Mouse (Mus musculus) limb, embryonic 11.5 days (tissue): ENCODE results near the gene Nsun6. TPM values are rescaled to one million over a fixed set of nuclear protein-coding genes. Genes with fewer than 3 reads are reported as not detected.
A peak's percentile ranks its signal among the peaks of the same experiment; 100 is the strongest.

Source experiments
- ATAC-seq: fragments of 200-750 bp; cut with Nextera tagmentation; 2 replicates; pipeline ENCODE4 v1.8.0; 2017; ENCODE audit warnings: low read depth; ENCODE audit not compliant: insufficient number of reproducible peaks, low FRiP score, low TSS enrichment
- DNase-seq: peaks from one replicate; pipeline ENCODE4 v3.0.0-alpha.2; 2015; ENCODE audit warnings: low spot score
- H3K27ac ChIP-seq: fragments of 300-500 bp; sonication (generic); replicated peaks from 2 replicates; pipeline ENCODE4 v1.5.1; 2014; ENCODE audit warnings: low read depth, mild to moderate bottlenecking, low read length
- H3K27me3 ChIP-seq: fragments of 300-500 bp; sonication (generic); 2 replicates; pipeline ENCODE4 v1.6.1; 2014; ENCODE audit warnings: mild to moderate bottlenecking, low read length, mixed read lengths; ENCODE audit not compliant: control insufficient read depth, insufficient read depth
- H3K36me3 ChIP-seq: fragments of 300-500 bp; sonication (generic); 2 replicates; pipeline ENCODE4 v1.6.1; 2014; ENCODE audit warnings: mild to moderate bottlenecking, low read length, moderate library complexity, mixed read lengths; ENCODE audit not compliant: control insufficient read depth, insufficient read depth
- H3K4me1 ChIP-seq: fragments of 300-500 bp; sonication (generic); 2 replicates; pipeline ENCODE4 v1.6.1; 2014; ENCODE audit warnings: low read length, mixed read lengths; ENCODE audit not compliant: control insufficient read depth, insufficient read depth
- H3K4me2 ChIP-seq: fragments of 300-500 bp; sonication (generic); 2 replicates; pipeline ENCODE4 v1.6.1; 2014; ENCODE audit warnings: low read depth, mild to moderate bottlenecking, moderate library complexity; ENCODE audit not compliant: severe bottlenecking
- H3K4me3 ChIP-seq: fragments of 300-500 bp; sonication (generic); 2 replicates; pipeline ENCODE4 v1.5.1; 2014; ENCODE audit warnings: low read depth, low read length
- H3K9ac ChIP-seq: fragments of 300-500 bp; sonication (generic); 2 replicates; pipeline ENCODE4 v1.6.1; 2014; ENCODE audit warnings: mild to moderate bottlenecking, low read length
- H3K9me3 ChIP-seq: fragments of 300-500 bp; sonication (generic); 2 replicates; pipeline ENCODE4 v1.6.1; 2016; ENCODE audit warnings: low read length; ENCODE audit not compliant: control insufficient read depth
- WGBS: fragments of 180-500 bp; shearing (Covaris S2); extraction: QIAGEN DNeasy Blood & Tissue Kit; methylation state at CpG from one replicate; pipeline ENCODE4 v1.1.7; 2014; 5-methylcytosine and 5-hydroxymethylcytosine counted together
- polyA plus RNA-seq: library from polyadenylated mRNA; unstranded; fragments of >200 nt; fragmentation: Nextera tagmentation; extraction: Ambion mirVana; gene quantifications from 2 replicates; pipeline ENCODE4 v1.2.1, GENCODE M21; 2014

Gene Nsun6
- polyA plus RNA-seq, 1 experiment from 2014 or later, result 12.4 TPM

GRCm38 (mm10) chr2:15027816-15028215 lies 27.1 kb downstream of the Nsun6 start:
- no peak for ATAC-seq

DNA sequence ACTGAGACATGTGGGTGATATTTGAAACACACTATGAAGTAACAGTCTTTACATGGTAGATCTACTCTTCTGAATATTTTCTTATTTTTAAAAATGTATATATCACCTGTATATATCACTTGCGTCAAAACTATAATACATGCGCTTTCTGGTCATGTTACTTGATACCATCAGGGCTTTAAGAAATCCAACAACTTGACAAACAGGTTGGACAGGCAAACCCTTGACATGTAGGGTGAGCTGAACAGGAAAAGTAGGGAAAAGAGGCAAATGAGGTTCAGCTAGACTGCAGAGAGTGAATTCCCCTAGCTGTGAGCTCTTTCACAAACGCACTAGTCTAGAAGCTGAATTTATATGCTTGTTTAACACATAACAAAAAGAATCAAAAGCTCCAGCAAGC lies 28.1 kb downstream of the Nsun6 start:
- ATAC-seq, result no peak
- H3K36me3 ChIP-seq, result no peaks in the 10 kb centered on the region
- H3K9ac ChIP-seq, result no peak overlapping the region
- H3K9me3 ChIP-seq, result no peaks in the 10 kb centered on the region
- no peak overlapping the region for H3K4me3 ChIP-seq
- no peak overlapping the region for H3K27ac ChIP-seq
- no peak overlapping the region for H3K4me2 ChIP-seq
- no peak for DNase-seq
- no peaks in the 10 kb centered on the region for H3K4me1 ChIP-seq
- 94% methylated on average over 3 of the region's 3 CpGs for WGBS
- H3K27me3 ChIP-seq, result no peaks in the 10 kb centered on the region

More at GRCm38 (mm10) chr2:15027816-15028215, 27.1 kb downstream of the Nsun6 start:
- 82% methylated on average over 1 of the region's 1 CpGs for WGBS
- Histone ChIP-seq H3K4me1 (no peaks in the 10 kb centered on the region), H3K9me3 (no peaks in the 10 kb centered on the region), H3K9ac (no peak overlapping the region), H3K36me3 (no peaks in the 10 kb centered on the region), H3K4me2 (no peak overlapping the region), H3K4me3 (no peak overlapping the region), H3K27ac (no peak overlapping the region), H3K27me3 (no peaks in the 10 kb centered on the region)
- no peak for DNase-seq

- H3K9me3 ChIP-seq, result no peaks in the 10 kb centered on the region
- ATAC-seq, result no peak
- H3K36me3 ChIP-seq, result no peaks in the 10 kb centered on the region
- H3K4me2 ChIP-seq, result no peak overlapping the region
- 82% methylated on average over 1 of the region's 1 CpGs for WGBS
- no peak overlapping the region for H3K27ac ChIP-seq
- H3K4me1 ChIP-seq, result no peaks in the 10 kb centered on the region
- H3K4me3 ChIP-seq, result no peak overlapping the region
- no peaks in the 10 kb centered on the region for H3K27me3 ChIP-seq
- DNase-seq, result no peak
- no peak overlapping the region for H3K9ac ChIP-seq
Observed at GRCm38 (mm10) chr2:15008072-15008471, 46.8 kb downstream of the Nsun6 start.

GRCm38 (mm10) chr2:15007531-15007930 lies 47.3 kb downstream of the Nsun6 start:
- H3K27me3 ChIP-seq, result no peaks in the 10 kb centered on the region
- no peak overlapping the region for H3K27ac ChIP-seq
- H3K4me3 ChIP-seq, result no peak overlapping the region
- no peaks in the 10 kb centered on the region for H3K36me3 ChIP-seq
- no peaks in the 10 kb centered on the region for H3K4me1 ChIP-seq
- DNase-seq, result no peak
- no peak for ATAC-seq
- H3K9ac ChIP-seq, result no peak overlapping the region
- H3K4me2 ChIP-seq, result no peak overlapping the region
- WGBS, result 85% methylated on average over 3 of the region's 3 CpGs
- no peaks in the 10 kb centered on the region for H3K9me3 ChIP-seq

DNA sequence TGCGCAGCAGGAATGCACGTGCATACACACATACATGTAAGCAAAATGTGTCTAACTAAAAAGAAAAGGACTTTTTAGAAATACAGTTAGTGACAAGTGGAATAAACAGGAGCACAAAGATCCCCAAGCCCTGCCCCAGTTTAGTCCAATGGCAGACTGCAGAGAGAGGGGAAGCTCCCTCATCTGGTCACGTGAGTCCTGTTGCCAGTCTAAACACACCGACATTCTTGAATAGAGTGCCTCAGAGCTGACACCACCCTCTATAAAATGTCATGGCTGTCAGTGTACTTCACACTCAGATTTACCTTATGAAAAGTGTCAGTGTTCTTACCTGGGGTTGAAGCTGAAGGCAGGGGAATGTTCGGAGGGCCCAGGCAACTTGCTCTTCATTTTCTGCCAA lies 57.0 kb downstream of the Nsun6 start:
- ATAC-seq (no peak), DNase-seq (no peak)
- H3K4me2 ChIP-seq, result no peak overlapping the region
- no peaks in the 10 kb centered on the region for H3K27me3 ChIP-seq
- 91% methylated on average over 5 of the region's 5 CpGs for WGBS
- no peak overlapping the region for H3K4me3 ChIP-seq
- H3K36me3 ChIP-seq, result no peaks in the 10 kb centered on the region
- H3K9me3 ChIP-seq, result no peaks in the 10 kb centered on the region
- no peaks in the 10 kb centered on the region for H3K4me1 ChIP-seq
- no peak overlapping the region for H3K27ac ChIP-seq
- no peak overlapping the region for H3K9ac ChIP-seq

GRCm38 (mm10) chr2:14996036-14996435 lies 58.8 kb downstream of the Nsun6 start:
- H3K36me3 ChIP-seq, result no peaks in the 10 kb centered on the region
- ATAC-seq, result no peak
- no peak for DNase-seq
- H3K4me2 ChIP-seq, result no peak overlapping the region
- H3K27ac ChIP-seq, result no peak overlapping the region
- H3K27me3 ChIP-seq, result no peaks in the 10 kb centered on the region
- no peaks in the 10 kb centered on the region for H3K4me1 ChIP-seq
- no peak overlapping the region for H3K9ac ChIP-seq
- H3K9me3 ChIP-seq, result no peaks in the 10 kb centered on the region
- H3K4me3 ChIP-seq, result no peak overlapping the region
- 89% methylated on average over 4 of the region's 4 CpGs for WGBS

DNA sequence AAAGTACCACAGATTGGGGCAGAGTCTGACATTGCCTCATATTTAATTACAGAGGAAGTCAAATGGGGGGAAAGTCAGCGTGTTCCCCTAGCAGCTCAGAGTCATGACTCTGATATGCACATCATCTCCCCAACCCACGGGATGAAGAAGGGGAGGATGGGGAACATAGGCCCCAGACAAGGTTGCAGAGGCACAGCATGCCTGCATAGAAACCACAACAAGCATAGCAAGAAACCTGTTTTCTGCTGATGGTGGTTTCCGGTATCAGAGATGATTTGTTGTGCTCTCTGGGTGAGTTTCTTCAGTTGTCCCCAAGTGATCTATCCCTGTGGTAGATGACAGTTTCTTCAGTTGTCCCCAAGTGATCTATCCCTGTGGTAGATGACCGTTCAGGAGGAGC lies 62.3 kb downstream of the Nsun6 start:
- no peak for ATAC-seq

DNA sequence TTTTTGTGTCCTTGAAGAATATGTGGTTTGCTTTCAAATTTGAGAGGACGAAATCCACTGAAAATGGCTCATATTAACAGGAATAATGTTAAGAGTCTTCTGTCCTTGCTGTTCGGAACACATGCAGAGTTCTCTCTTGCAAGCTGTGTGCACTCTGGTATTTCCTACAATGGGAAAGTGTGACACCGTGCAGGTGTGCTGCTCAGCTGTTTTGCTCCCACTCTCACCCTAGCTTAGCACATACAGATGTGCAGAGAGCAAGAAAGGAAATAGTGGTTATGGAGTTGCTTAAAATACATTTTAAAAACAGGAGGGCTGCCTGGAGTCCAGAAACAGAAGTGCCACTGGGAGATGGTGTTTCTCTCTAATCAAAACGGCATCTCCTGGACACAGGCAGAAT lies 65.5 kb downstream of the Nsun6 start:
- 0 out of 2 replicates have a peak, but pooled peaks have one; percentile 62 for ATAC-seq
- Histone ChIP-seq H3K36me3 (no peaks in the 10 kb centered on the region), H3K4me1 (no peaks in the 10 kb centered on the region), H3K27ac (no peak overlapping the region), H3K9ac (no peak overlapping the region), H3K4me2 (no peak overlapping the region), H3K9me3 (no peaks in the 10 kb centered on the region), H3K4me3 (no peak overlapping the region), H3K27me3 (no peaks in the 10 kb centered on the region)
- WGBS, result 76% methylated on average over 4 of the region's 4 CpGs
- DNase-seq, result no peak

More for the DNA sequence above, 62.3 kb downstream of the Nsun6 start:
- H3K9ac ChIP-seq, result no peak overlapping the region
- H3K27me3 ChIP-seq, result no peaks in the 10 kb centered on the region
- no peak overlapping the region for H3K27ac ChIP-seq
- no peak for DNase-seq
- no peaks in the 10 kb centered on the region for H3K36me3 ChIP-seq
- no peaks in the 10 kb centered on the region for H3K9me3 ChIP-seq
- H3K4me3 ChIP-seq, result no peak overlapping the region
- no peak overlapping the region for H3K4me2 ChIP-seq
- H3K4me1 ChIP-seq, result no peaks in the 10 kb centered on the region
- WGBS, result 91% methylated on average over 4 of the region's 4 CpGs

GRCm38 (mm10) chr2:14988451-14988850 lies 66.4 kb downstream of the Nsun6 start:
- no peak for DNase-seq
- H3K36me3 ChIP-seq, result no peaks in the 10 kb centered on the region
- no peak overlapping the region for H3K4me2 ChIP-seq
- 84% methylated on average over 4 of the region's 4 CpGs for WGBS
- no peaks in the 10 kb centered on the region for H3K4me1 ChIP-seq
- H3K9ac ChIP-seq, result no peak overlapping the region
- no peak overlapping the region for H3K4me3 ChIP-seq
- ATAC-seq, result no peak
- no peaks in the 10 kb centered on the region for H3K9me3 ChIP-seq
- H3K27ac ChIP-seq, result no peak overlapping the region
- H3K27me3 ChIP-seq, result no peaks in the 10 kb centered on the region
